Mouse (Mus musculus) subcutaneous adipose tissue, adult 2 months (tissue): ENCODE measurements around the gene Crebbp. TPM values are rescaled to one million over a fixed set of nuclear protein-coding genes. Genes with fewer than 3 reads are reported as not detected.

ENCODE experiments used
- polyA plus RNA-seq: library from polyadenylated mRNA; depleted of rRNA; stranded (reverse); fragments of >200 nt; gene quantifications from 2 replicates; pipeline ENCODE4 v1.2.3, GENCODE M21; 2012; ENCODE audit warnings: low replicate concordance; rRNA removed

The Crebbp gene
- polyA plus RNA-seq = 12.6 and 56.5 TPM in 2 replicates

GRCm38 (mm10) chr16:4213799-4214551 is at the start of gene Crebbp:
Gene Crebbp, minus strand, starts transcription at chr16:4213997.

GRCm38 (mm10) chr16:4077384-4078061 is 136.3 kb downstream of the Crebbp start, which contains the start of gene Trap1:
Gene Trap1, minus strand, starts transcription at chr16:4077827.

GRCm38 (mm10) chr16:4036807-4037206 is 177.0 kb downstream of the Crebbp start, which contains the start of gene Dnase1:
Gene Dnase1, plus strand, starts transcription at chr16:4036942.

Other genes starting within 250 kb of the Crebbp start
- 2.2 and 4.0 TPM in 2 replicates for gene Nlrc3, start 237.4 kb downstream of the Crebbp start, polyA plus RNA-seq
- 12.5 and 29.1 TPM in 2 replicates for gene Slx4, start 210.2 kb downstream of the Crebbp start, polyA plus RNA-seq
- 0.06 TPM in 2 replicates for gene Dnase1, start 177.1 kb downstream of the Crebbp start, polyA plus RNA-seq
- 141 and 173 TPM in 2 replicates for gene Trap1, start 136.2 kb downstream of the Crebbp start, polyA plus RNA-seq
- gene Adcy9, start 206.5 kb upstream of the Crebbp start, polyA plus RNA-seq = 9.9 and 13.3 TPM in 2 replicates